Mouse (Mus musculus) Patski (cell line): Measurements from ENCODE around the gene Scgb2b12. TPM values are rescaled to one million over a fixed set of nuclear protein-coding genes. Genes with fewer than 3 reads are reported as not detected.
"Not testable (repeated sequence)": the region's sequence is repeated elsewhere in the genome, so short reads cannot be mapped to it uniquely, and the experiment has no call there.

Source experiments
- ATAC-seq: fragments of 100-300 bp; one replicate; pipeline ENCODE4 v1.8.0; 2021
- CTCF ChIA-PET: fragments of 350-600 bp; sonication (Branson Sonifier 250); formaldehyde crosslinking; loops from one replicate; lab custom pipeline; 2022; ENCODE audit warnings: inconsistent platforms; lab: Charles Lee
- POLR2A ChIA-PET: fragments of 350-600 bp; sonication (Branson Sonifier 250); formaldehyde crosslinking; loops from one replicate; lab custom pipeline; 2022; ENCODE audit warnings: antibody characterized with exemption, inconsistent platforms; lab: Charles Lee
- DNase-seq: peaks from one replicate; pipeline ENCODE4 v3.0.0-alpha.2; 2011; ENCODE audit warnings: low read depth, low spot score
- H3K27me3 ChIP-seq: fragments of 371-371 bp; one replicate; pipeline ENCODE4 v1.5.1; 2021
- in situ Hi-C: fragments of 300-500 bp; cut with MboI; formaldehyde crosslinking; loops from 3 replicates; pipeline ENCODE4 v1.11.1; 2018; ENCODE audit warnings: low pct_unique_long_range_greater_than_20kb, mixed read lengths
- polyA plus RNA-seq: library from polyadenylated mRNA; unstranded; gene quantifications from one replicate; pipeline ENCODE4 v1.2.3, GENCODE M21; 2021

The Scgb2b12 gene
- not detected for polyA plus RNA-seq

GRCm38 (mm10) chr7:32327145-32327544 lies at the start of gene Scgb2b12:
Gene Scgb2b12 (minus strand): TSS chr7:32327245.
- CTCF ChIA-PET, ATAC-seq, H3K27me3 ChIP-seq, in situ Hi-C loops, POLR2A ChIA-PET, DNase-seq: not testable (repeated sequence)

- in situ Hi-C loops, ATAC-seq, CTCF ChIA-PET: not testable (repeated sequence)
These were observed 6.8 kb upstream of the Scgb2b12 start, which contains the start of gene Scgb1b12 for GRCm38 (mm10) chr7:32333882-32334281. Gene Scgb1b12 (plus strand): TSS chr7:32334182.

More at GRCm38 (mm10) chr7:32333882-32334281, 6.8 kb upstream of the Scgb2b12 start, which contains the start of gene Scgb1b12:
- H3K27me3 ChIP-seq, POLR2A ChIA-PET, DNase-seq: not testable (repeated sequence)

Other genes with a start within 250 kb of the Scgb2b12 start
- not detected for gene Scgb1b10, start 226.4 kb downstream of the Scgb2b12 start, polyA plus RNA-seq
- not detected for gene Scgb2b11, start 116.1 kb downstream of the Scgb2b12 start, polyA plus RNA-seq
- not detected for gene Scgb1b11, start 104.4 kb downstream of the Scgb2b12 start, polyA plus RNA-seq
- gene Scgb1b12, start 6.9 kb upstream of the Scgb2b12 start, polyA plus RNA-seq = not detected
- not detected for gene Scgb1b29, start 114.3 kb upstream of the Scgb2b12 start, polyA plus RNA-seq